Mouse (Mus musculus): ENCODE measurements at regions not wholly inside any gene's neighbourhood (a gene's known extent, or its start where the extent isn't known, plus 50 kb on each side); places are given as distances from the start of the nearest gene placed in this dataset.

DNA sequence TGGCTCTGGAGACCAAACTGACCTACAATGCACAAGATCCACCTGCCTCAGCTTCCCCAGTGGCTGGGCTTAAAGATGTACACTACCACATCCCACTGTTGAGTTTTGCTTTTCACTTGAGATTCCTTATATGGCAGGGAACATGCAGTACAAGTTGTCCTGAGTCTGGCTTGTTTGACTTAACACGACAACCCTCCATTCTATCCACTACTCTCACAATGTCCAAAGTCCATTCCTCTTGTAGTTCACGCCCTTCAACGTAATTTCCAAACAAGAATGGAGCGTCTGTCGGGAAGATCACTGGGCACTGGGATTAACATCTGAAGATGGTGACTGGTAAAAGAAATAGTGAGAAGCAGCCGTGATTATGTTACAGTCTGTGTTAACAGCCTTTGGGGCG is 108.6 kb upstream of the Klf14 start:
- peaks cover 3% of the 10 kb centered on the region; the same call in 1 of the 2 replicates for H3K36me3 ChIP-seq (ENCODE audit: control insufficient read depth, insufficient read depth, low read length)
- no peak overlapping the region for H3K27ac ChIP-seq (ENCODE audit: control insufficient read depth, insufficient read depth, low read length)
- no peaks in the 10 kb centered on the region for H3K27me3 ChIP-seq (ENCODE audit: control insufficient read depth, insufficient read depth, low read length)
- peaks cover 10% of the 10 kb centered on the region for H3K4me1 ChIP-seq (replicated peaks; ENCODE audit: control insufficient read depth, insufficient read depth, low read length)
- no peak for DNase-seq
- 98% methylated on average over 7 of the region's 7 CpGs for WGBS
- H3K4me3 ChIP-seq (ENCODE audit: control insufficient read depth, insufficient read depth, low read length) = no peak overlapping the region
- TF ChIP-seq CTCF (IDR thresholded peaks at IDR 0.05; ENCODE audit: borderline replicate concordance, control insufficient read depth, extremely low read depth, insufficient read depth, low read length, poor library complexity) = no peak

DNA sequence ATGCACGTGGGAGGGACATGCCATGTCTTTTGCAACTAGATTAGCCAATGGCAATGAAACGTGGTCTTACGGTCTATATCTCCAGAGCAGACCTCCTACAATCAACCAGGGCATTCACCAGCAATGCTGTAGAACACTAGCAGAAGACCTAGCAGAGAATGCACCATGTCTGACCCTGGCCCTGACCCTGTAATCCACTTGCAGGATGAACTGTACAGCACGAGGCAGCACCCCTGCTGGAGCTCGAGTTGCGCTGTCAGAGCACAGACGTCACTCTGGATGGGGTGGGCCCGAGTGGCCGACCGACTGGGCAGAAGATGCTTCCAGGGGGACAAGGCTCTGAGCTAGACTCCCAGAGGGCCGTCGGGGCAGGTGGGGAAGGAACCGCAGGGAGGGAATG is 110.4 kb upstream of the Klf14 start:
- Histone ChIP-seq H3K4me1 (replicated peaks; ENCODE audit: control insufficient read depth, insufficient read depth, low read length) (peaks cover 23% of the 10 kb centered on the region), H3K27me3 (ENCODE audit: control insufficient read depth, insufficient read depth, low read length) (no peaks in the 10 kb centered on the region), H3K27ac (ENCODE audit: control insufficient read depth, insufficient read depth, low read length) (no peak overlapping the region), H3K4me3 (ENCODE audit: control insufficient read depth, insufficient read depth, low read length) (no peak overlapping the region), H3K36me3 (ENCODE audit: control insufficient read depth, insufficient read depth, low read length) (0 out of 2 replicates have a peak, but pooled peaks cover 3% of the 10 kb centered on the region)
- no peak for TF ChIP-seq CTCF (IDR thresholded peaks at IDR 0.05; ENCODE audit: borderline replicate concordance, control insufficient read depth, extremely low read depth, insufficient read depth, low read length, poor library complexity)
- TF ChIP-seq POLR2A (IDR thresholded peaks at IDR 0.05; ENCODE audit: control insufficient read depth, extremely low read depth, insufficient read depth, low read length, poor library complexity) = no peak
- 94% methylated on average over 13 of the region's 13 CpGs for WGBS
- DNase-seq = no peak

DNA sequence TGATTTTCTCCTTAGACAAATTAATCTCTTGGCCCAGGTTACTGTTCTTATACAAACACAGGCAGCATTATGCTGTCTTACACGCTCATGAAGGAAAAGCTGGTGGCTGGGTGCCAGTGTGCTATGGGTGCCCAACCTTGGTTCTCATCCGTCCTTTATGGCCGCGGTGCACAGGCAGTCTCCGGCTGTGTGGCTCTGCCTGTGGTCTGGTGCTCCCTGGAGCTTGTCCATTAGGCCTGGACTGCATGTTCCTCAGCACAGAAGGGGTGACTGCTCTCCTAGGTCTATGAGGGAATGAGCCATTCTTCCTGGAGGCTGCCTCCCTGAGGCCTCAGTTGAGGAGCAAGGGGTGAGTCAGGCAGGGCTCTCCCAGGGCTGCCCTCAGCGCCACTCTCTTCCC is 111.7 kb upstream of the Klf14 start:
- no peak for DNase-seq
- Histone ChIP-seq H3K27ac (ENCODE audit: control insufficient read depth, insufficient read depth, low read length) (no peak overlapping the region), H3K4me3 (ENCODE audit: control insufficient read depth, insufficient read depth, low read length) (no peak overlapping the region), H3K36me3 (ENCODE audit: control insufficient read depth, insufficient read depth, low read length) (0 out of 2 replicates have a peak, but pooled peaks cover 3% of the 10 kb centered on the region), H3K4me1 (replicated peaks; ENCODE audit: control insufficient read depth, insufficient read depth, low read length) (peaks cover 23% of the 10 kb centered on the region), H3K27me3 (ENCODE audit: control insufficient read depth, insufficient read depth, low read length) (no peaks in the 10 kb centered on the region)
- TF ChIP-seq POLR2A (IDR thresholded peaks at IDR 0.05; ENCODE audit: control insufficient read depth, extremely low read depth, insufficient read depth, low read length, poor library complexity) (no peak), CTCF (IDR thresholded peaks at IDR 0.05; ENCODE audit: borderline replicate concordance, control insufficient read depth, extremely low read depth, insufficient read depth, low read length, poor library complexity) (no peak)
- WGBS = 97% methylated on average over 6 of the region's 6 CpGs

- Histone ChIP-seq H3K27me3 (ENCODE audit: control insufficient read depth, insufficient read depth, low read length) (no peaks in the 10 kb centered on the region), H3K36me3 (ENCODE audit: control insufficient read depth, insufficient read depth, low read length) (0 out of 2 replicates have a peak, but pooled peaks cover 2% of the 10 kb centered on the region), H3K4me3 (ENCODE audit: control insufficient read depth, insufficient read depth, low read length) (no peak overlapping the region), H3K27ac (ENCODE audit: control insufficient read depth, insufficient read depth, low read length) (no peak overlapping the region), H3K4me1 (replicated peaks; ENCODE audit: control insufficient read depth, insufficient read depth, low read length) (peaks cover 23% of the 10 kb centered on the region)
- WGBS = 93% methylated on average over 9 of the region's 9 CpGs
- TF ChIP-seq CTCF (IDR thresholded peaks at IDR 0.05; ENCODE audit: borderline replicate concordance, control insufficient read depth, extremely low read depth, insufficient read depth, low read length, poor library complexity) (no peak), POLR2A (IDR thresholded peaks at IDR 0.05; ENCODE audit: control insufficient read depth, extremely low read depth, insufficient read depth, low read length, poor library complexity) (no peak)
- no peak for DNase-seq
Measured at GRCm38 (mm10) chr6:31070966-31071365, 112.1 kb upstream of the Klf14 start.

DNA sequence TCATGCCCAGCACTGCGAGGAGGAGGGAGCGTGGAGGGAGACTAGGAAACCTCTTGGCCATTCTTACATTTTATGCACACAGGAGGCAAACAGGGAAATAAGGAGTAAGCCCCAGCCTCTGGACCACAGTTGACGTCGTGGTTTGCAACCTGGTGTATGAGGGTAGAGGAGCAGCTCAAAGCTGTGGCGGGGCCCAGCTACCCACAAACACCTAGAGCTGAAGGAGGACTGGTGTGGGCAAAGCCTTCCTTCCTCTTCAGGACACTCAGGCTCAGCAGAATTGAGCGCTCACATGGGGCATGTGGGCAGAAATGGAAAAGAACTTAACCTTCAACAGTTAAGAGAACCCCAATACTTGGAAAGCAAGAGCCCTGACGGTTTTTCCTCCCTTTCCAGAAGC is 113.2 kb upstream of the Klf14 start:
- no peak overlapping the region for H3K4me3 ChIP-seq (ENCODE audit: control insufficient read depth, insufficient read depth, low read length)
- H3K4me1 ChIP-seq (replicated peaks; ENCODE audit: control insufficient read depth, insufficient read depth, low read length) = peaks cover 23% of the 10 kb centered on the region
- TF ChIP-seq POLR2A (IDR thresholded peaks at IDR 0.05; ENCODE audit: control insufficient read depth, extremely low read depth, insufficient read depth, low read length, poor library complexity) = no peak
- TF ChIP-seq CTCF (IDR thresholded peaks at IDR 0.05; ENCODE audit: borderline replicate concordance, control insufficient read depth, extremely low read depth, insufficient read depth, low read length, poor library complexity) = no peak
- 29% methylated on average over 7 of the region's 7 CpGs for WGBS
- H3K27me3 ChIP-seq (ENCODE audit: control insufficient read depth, insufficient read depth, low read length) = no peaks in the 10 kb centered on the region
- no peaks in the 10 kb centered on the region for H3K36me3 ChIP-seq (ENCODE audit: control insufficient read depth, insufficient read depth, low read length)
- H3K27ac ChIP-seq (ENCODE audit: control insufficient read depth, insufficient read depth, low read length) = no peak overlapping the region
- DNase-seq = no peak

DNA sequence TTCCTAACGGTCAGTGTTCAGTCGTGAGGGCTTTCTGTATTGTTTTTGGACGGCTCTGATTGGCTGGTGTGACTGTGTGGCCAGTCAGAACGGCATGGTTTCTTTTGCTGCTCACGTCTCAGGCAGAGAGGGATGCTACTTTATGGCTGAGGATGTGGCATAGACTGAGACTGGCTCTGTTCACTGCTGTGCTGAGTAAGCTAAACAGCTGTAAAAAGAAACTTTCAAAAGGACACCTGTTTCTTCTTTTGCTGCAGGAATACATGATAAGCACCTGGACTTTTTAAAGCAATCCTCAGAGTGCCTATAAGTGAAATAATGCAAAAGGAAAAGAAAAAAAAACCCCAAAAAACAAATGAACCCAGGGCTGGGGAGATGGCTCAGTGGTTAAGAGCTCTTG is 113.7 kb upstream of the Klf14 start:
- H3K27me3 ChIP-seq (ENCODE audit: control insufficient read depth, insufficient read depth, low read length) = no peaks in the 10 kb centered on the region
- no peaks in the 10 kb centered on the region for H3K36me3 ChIP-seq (ENCODE audit: control insufficient read depth, insufficient read depth, low read length)
- H3K27ac ChIP-seq (ENCODE audit: control insufficient read depth, insufficient read depth, low read length) = no peak overlapping the region
- TF ChIP-seq CTCF (IDR thresholded peaks at IDR 0.05; ENCODE audit: borderline replicate concordance, control insufficient read depth, extremely low read depth, insufficient read depth, low read length, poor library complexity) (no peak), POLR2A (IDR thresholded peaks at IDR 0.05; ENCODE audit: control insufficient read depth, extremely low read depth, insufficient read depth, low read length, poor library complexity) (no peak)
- DNase-seq = no peak
- peaks cover 25% of the 10 kb centered on the region for H3K4me1 ChIP-seq (replicated peaks; ENCODE audit: control insufficient read depth, insufficient read depth, low read length)
- H3K4me3 ChIP-seq (ENCODE audit: control insufficient read depth, insufficient read depth, low read length) = no peak overlapping the region
- WGBS = 6% methylated on average over 5 of the region's 5 CpGs

DNA sequence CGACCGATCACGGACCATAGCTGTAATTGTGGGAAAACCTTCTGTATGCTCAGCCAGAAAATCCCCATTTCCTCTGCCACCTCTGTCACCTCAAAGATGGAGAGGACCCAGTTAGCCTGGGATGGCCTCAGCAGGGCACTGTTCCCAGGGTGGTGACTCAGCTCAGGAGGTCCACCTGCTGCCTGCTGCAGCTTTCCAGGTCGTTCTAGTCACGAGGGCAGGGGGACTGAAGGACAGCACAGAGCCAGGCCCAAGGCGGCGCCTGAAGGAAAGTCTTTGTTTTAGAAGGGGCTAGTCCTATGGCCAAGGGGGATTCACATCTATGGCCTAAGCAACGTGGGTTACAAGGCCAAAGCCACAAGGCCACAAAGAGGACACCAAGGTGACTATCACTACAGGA is 114.5 kb upstream of the Klf14 start:
- TF ChIP-seq POLR2A (IDR thresholded peaks at IDR 0.05; ENCODE audit: control insufficient read depth, extremely low read depth, insufficient read depth, low read length, poor library complexity) (no peak), CTCF (IDR thresholded peaks at IDR 0.05; ENCODE audit: borderline replicate concordance, control insufficient read depth, extremely low read depth, insufficient read depth, low read length, poor library complexity) (no peak)
- DNase-seq = no peak
- no peak overlapping the region for H3K4me3 ChIP-seq (ENCODE audit: control insufficient read depth, insufficient read depth, low read length)
- H3K27ac ChIP-seq (ENCODE audit: control insufficient read depth, insufficient read depth, low read length) = no peak overlapping the region
- 66% methylated on average over 8 of the region's 8 CpGs for WGBS
- no peaks in the 10 kb centered on the region for H3K27me3 ChIP-seq (ENCODE audit: control insufficient read depth, insufficient read depth, low read length)
- H3K36me3 ChIP-seq (ENCODE audit: control insufficient read depth, insufficient read depth, low read length) = no peaks in the 10 kb centered on the region
- H3K4me1 ChIP-seq (replicated peaks; ENCODE audit: control insufficient read depth, insufficient read depth, low read length) = peaks cover 28% of the 10 kb centered on the region

Data from thymus, adult 2 months (tissue).